In the genomic region with DNA sequence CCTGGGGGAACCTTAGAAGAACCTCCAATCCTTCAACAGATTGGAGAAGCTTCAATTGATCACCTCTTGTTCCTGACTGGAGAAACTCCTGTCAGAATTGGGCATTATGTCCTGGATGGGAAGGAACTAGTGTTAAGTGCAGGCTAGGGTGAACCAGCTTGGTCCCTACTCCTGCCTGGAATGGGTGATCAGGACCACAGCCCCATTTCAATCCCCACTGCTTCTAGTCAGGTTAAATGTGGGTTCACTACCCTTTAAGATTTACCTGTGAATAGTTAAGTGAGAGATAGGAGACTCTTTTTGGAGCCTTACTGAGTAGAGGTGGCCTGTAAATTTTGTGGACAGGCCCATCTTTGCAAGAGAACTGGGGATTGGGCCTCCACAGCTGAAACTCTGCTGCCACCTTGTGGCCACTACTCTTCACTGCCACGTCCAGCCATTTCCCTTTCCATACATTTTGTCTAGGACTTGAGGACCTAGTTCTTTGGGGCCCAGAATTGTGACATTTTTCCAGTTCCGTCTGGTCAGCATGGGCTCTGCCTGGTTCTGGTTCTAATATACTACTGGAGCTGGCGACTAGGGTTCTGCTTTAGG, we compare ENCODE assay signal across 9 mouse cellular contexts. TPM values are rescaled to one million over a fixed set of nuclear protein-coding genes. Genes with fewer than 3 reads are reported as not detected.
DNase-seq lines count a peak whose midpoint lies in the region; ATAC-seq and TF ChIP-seq lines count a peak whose summit lies in the region.
"Had no signal": no experiment of that assay in that cellular context is flagged by ENCODE, and none has a peak within 500 bp of the region (broad histone marks: within the 10 kb centered on the region; RNA-seq: fewer than 3 reads in every experiment).

TSS of gene Npff (minus strand) at position 51 of the 594 bp plus-strand sequence.

- no peak within 1 kb of the TSS for H3K27ac ChIP-seq in gastrocnemius, adult 2 months
- no peak within 1 kb of the TSS for H3K27ac ChIP-seq in kidney, embryonic 15.5 days
- no peak within 1 kb of the TSS for H3K27ac ChIP-seq in liver, embryonic 14.5 days
- H3K27ac ChIP-seq in neural tube, embryonic 15.5 days (replicated peaks), result peak within 1 kb of the TSS; percentile 78
- H3K27ac ChIP-seq: heart, embryonic 15.5 days had no signal

- H3K27me3 ChIP-seq in kidney, embryonic 15.5 days, result no peaks in the 10 kb centered on the region
- no peaks in the 10 kb centered on the region for H3K27me3 ChIP-seq in liver, embryonic 14.5 days (ENCODE audit: control insufficient read depth, insufficient read depth, low read length)
- no peaks in the 10 kb centered on the region for H3K27me3 ChIP-seq in neural tube, embryonic 15.5 days (replicated peaks)
- H3K27me3 ChIP-seq: heart, embryonic 15.5 days had no signal

- no peak within 1 kb of the TSS for H3K4me3 ChIP-seq in gastrocnemius, adult 2 months
- no peak within 1 kb of the TSS for H3K4me3 ChIP-seq in kidney, embryonic 15.5 days (replicated peaks)
- no peak within 1 kb of the TSS for H3K4me3 ChIP-seq in liver, embryonic 14.5 days (ENCODE audit: insufficient read depth in 1 of 2, low read depth in 2 of 2, low read length in 2 of 2)
- H3K4me3 ChIP-seq in neural tube, embryonic 15.5 days (replicated peaks), result no peak within 1 kb of the TSS
- H3K4me3 ChIP-seq: heart, embryonic 15.5 days had no signal

- 4% methylated on average over 3 of the region's 3 CpGs for WGBS in kidney, embryonic 15.5 days
- WGBS in liver, embryonic 14.5 days (ENCODE audit: insufficient replicate concordance), result 10% methylated on average over 3 of the region's 3 CpGs
- 7% methylated on average over 3 of the region's 3 CpGs for WGBS in neural tube, embryonic 15.5 days

- H3K9ac ChIP-seq in kidney, embryonic 15.5 days, result peak within 1 kb of the TSS; percentile 15; the same call in 1 of the 2 replicates
- H3K9ac ChIP-seq in liver, embryonic 14.5 days (replicated peaks), result no peak within 1 kb of the TSS
- peak within 1 kb of the TSS; percentile 4 for H3K9ac ChIP-seq in neural tube, embryonic 15.5 days (replicated peaks)
- H3K9ac ChIP-seq: heart, embryonic 15.5 days had no signal

- no peak within 1 kb of the TSS for H3K4me2 ChIP-seq in kidney, embryonic 15.5 days
- H3K4me2 ChIP-seq in liver, embryonic 14.5 days (ENCODE audit: low read depth), result no peak within 1 kb of the TSS
- H3K4me2 ChIP-seq in neural tube, embryonic 15.5 days, result peak within 1 kb of the TSS; percentile 20
- H3K4me2 ChIP-seq: heart, embryonic 15.5 days had no signal

- ATAC-seq in CD4-positive, CD25-positive, alpha-beta regulatory T cell, adult 4 months, result peak; percentile 85
- ATAC-seq in kidney, embryonic 15.5 days (replicated peaks; ENCODE audit: low FRiP score), result no peak
- peak; percentile 22; the same call in 1 of the 2 replicates for ATAC-seq in liver, embryonic 14.5 days (ENCODE audit: insufficient read depth)
- peak; percentile 39 for ATAC-seq in neural tube, embryonic 15.5 days (ENCODE audit: low FRiP score)

- H3K36me3 ChIP-seq in kidney, embryonic 15.5 days, result peaks cover 82% of the 10 kb centered on the region
- no peaks in the 10 kb centered on the region; the same call in 1 of the 2 replicates for H3K36me3 ChIP-seq in liver, embryonic 14.5 days (replicated peaks; ENCODE audit: control insufficient read depth, insufficient read depth, low read depth)
- H3K36me3 ChIP-seq in neural tube, embryonic 15.5 days, result peaks cover 49% of the 10 kb centered on the region

- TF ChIP-seq EP300 in liver, embryonic 14.5 days (IDR thresholded peaks at IDR 0.05; ENCODE audit: low read depth), result no peak

- TF ChIP-seq CTCF in gastrocnemius, adult 2 months (IDR thresholded peaks at IDR 0.05), result peak; percentile 100
- peak; percentile 97 for TF ChIP-seq CTCF in liver, embryonic 14.5 days (IDR thresholded peaks at IDR 0.05; ENCODE audit: low read depth)

- H3K4me1 ChIP-seq in kidney, embryonic 15.5 days, result peaks cover 10% of the 10 kb centered on the region
- H3K4me1 ChIP-seq in liver, embryonic 14.5 days (replicated peaks; ENCODE audit: control insufficient read depth in 2 of 2, insufficient read depth in 2 of 2, low read length in 1 of 2), result no peaks in the 10 kb centered on the region; a peak in 1 of 4 replicates
- peaks cover 28% of the 10 kb centered on the region for H3K4me1 ChIP-seq in neural tube, embryonic 15.5 days

- H3K9me3 ChIP-seq in kidney, embryonic 15.5 days (replicated peaks), result no peaks in the 10 kb centered on the region
- H3K9me3 ChIP-seq in liver, embryonic 14.5 days (ENCODE audit: control insufficient read depth, low read length), result no peaks in the 10 kb centered on the region
- no peaks in the 10 kb centered on the region for H3K9me3 ChIP-seq in neural tube, embryonic 15.5 days (replicated peaks)
- H3K9me3 ChIP-seq: heart, embryonic 15.5 days had no signal

- DNase-seq in T-cell, adult 2 months (ENCODE audit: low spot score), result peak; percentile 73
- peak; percentile 91 to 92 for DNase-seq in cerebellum, postnatal 25 days
- DNase-seq in gastrocnemius, adult 2 months, result peak; percentile 77
- peak; percentile 39 to 56 (median 55) for DNase-seq in liver, embryonic 14.5 days (ENCODE audit: low read depth in 3 of 3, low spot score in 3 of 3)
- DNase-seq in thymus, postnatal 36 days, result peak; percentile 65 to 71

- intact Hi-C loops in gastrocnemius, adult 2 months (cut with DNase I), result loop anchor here (2.0 kb wide), 2 partner anchors 60 to 144 kb away; no protein-coding TSS in a partner anchor

RNA-seq across cellular contexts. Expression of gene Npff, which starts in this region (rescaled TPM):
- 1 to 10 TPM; 4.6 to 5.5 TPM for polyA plus RNA-seq in CD4-positive, CD25-positive, alpha-beta regulatory T cell, adult 4 months (2017; shearing (Covaris generic))
- 1 to 10 TPM; 2.6 TPM for total RNA-seq in gastrocnemius, adult 2 months (2021)
- polyA plus RNA-seq in kidney, embryonic 15.5 days (2015; fragmentation: Nextera tagmentation; extraction: Ambion mirVana), result 2.4 and 3.4 TPM in 2 replicates
- polyA plus RNA-seq in liver, embryonic 14.5 days (2012; rRNA removed), result 1.2 and 1.4 TPM in 2 replicates
- 0.19 and 0.94 TPM in 2 replicates for polyA plus RNA-seq in liver, embryonic 14.5 days (2014; fragmentation: Nextera tagmentation; extraction: Ambion mirVana)
- polyA plus RNA-seq in neural tube, embryonic 15.5 days (2015; fragmentation: Nextera tagmentation; extraction: Ambion mirVana), result 13.9 and 14.0 TPM in 2 replicates
